Mouse (Mus musculus) brain, embryonic 14.5 days (tissue): Measurements from ENCODE around the gene Calm1.

ENCODE experiments used
- CTCF ChIP-seq: fragments of 200-500 bp; IDR thresholded peaks from 2 replicates; pipeline ENCODE4 v1.5.1; 2012; ENCODE audit warnings: inconsistent platforms, mild to moderate bottlenecking, moderate library complexity, borderline replicate concordance; ENCODE audit not compliant: insufficient read depth, insufficient read length; ENCODE audit errors: extremely low read depth
- POLR2A ChIP-seq: fragments of 200-500 bp; IDR thresholded peaks from 2 replicates; pipeline ENCODE4 v1.6.1; 2012; ENCODE audit warnings: mild to moderate bottlenecking, inconsistent platforms, borderline replicate concordance; ENCODE audit not compliant: poor library complexity, insufficient read depth, insufficient read length, severe bottlenecking; ENCODE audit errors: extremely low read depth

DNA sequence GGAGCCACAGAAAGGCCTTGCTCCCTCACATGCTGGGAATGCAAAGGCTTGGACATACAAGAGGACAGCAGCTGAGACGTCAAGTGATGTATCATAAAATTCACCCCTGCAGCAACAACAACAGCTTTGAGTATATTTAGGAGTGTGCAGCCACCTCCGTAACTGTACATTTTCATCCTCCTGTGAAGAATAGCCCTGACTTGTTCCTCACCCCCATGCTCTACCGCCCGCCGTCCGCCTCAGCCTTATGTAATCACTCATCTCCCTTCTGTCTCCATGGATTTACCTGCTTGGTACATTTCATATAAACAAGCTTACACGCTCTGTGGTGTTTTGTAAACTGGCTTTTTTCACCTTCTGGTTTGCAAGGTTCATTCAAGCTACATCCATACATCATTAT, 46.8 kb upstream of the Calm1 start:
- no peak for TF ChIP-seq POLR2A
- TF ChIP-seq CTCF = no peak
